Mouse (Mus musculus) spleen, adult 2 months (tissue): ENCODE results near the gene Acsl6. TPM values are rescaled to one million over a fixed set of nuclear protein-coding genes. Genes with fewer than 3 reads are reported as not detected.

Experiments
- DNase-seq, 2 experiments: peaks; one replicate each; pipeline versions ENCODE4 v3.0.0 to v3.0.0-alpha.2; 2012 to 2021; ENCODE audit warnings: low spot score in 2 of 2, low read depth in 1 of 2
- H3K27ac ChIP-seq: fragments of 200-500 bp; 2 replicates; pipeline ENCODE4 v1.5.1; 2012; ENCODE audit warnings: low read length, inconsistent platforms; ENCODE audit not compliant: insufficient read depth
- H3K27me3 ChIP-seq: fragments of 200-500 bp; 2 replicates; pipeline ENCODE4 v1.6.1; 2012; ENCODE audit warnings: mild to moderate bottlenecking, moderate library complexity, low read length, inconsistent platforms; ENCODE audit not compliant: control insufficient read depth, insufficient read depth
- H3K36me3 ChIP-seq: fragments of 200-500 bp; 2 replicates; pipeline ENCODE4 v1.6.1; 2012; ENCODE audit warnings: mild to moderate bottlenecking, low read length, inconsistent platforms; ENCODE audit not compliant: control insufficient read depth, insufficient read depth
- H3K4me1 ChIP-seq: fragments of 200-500 bp; 2 replicates; pipeline ENCODE4 v1.6.1; 2011; ENCODE audit warnings: inconsistent platforms; ENCODE audit not compliant: control insufficient read depth, insufficient read depth, insufficient read length
- H3K4me3 ChIP-seq: fragments of 200-500 bp; 2 replicates; pipeline ENCODE4 v1.5.1; 2011; ENCODE audit warnings: mild to moderate bottlenecking, inconsistent platforms; ENCODE audit not compliant: insufficient read depth, insufficient read length; ENCODE audit errors: extremely low read depth
- CTCF ChIP-seq: fragments of 200-500 bp; IDR thresholded peaks from 2 replicates; pipeline ENCODE4 v1.5.1; 2011; ENCODE audit warnings: mild to moderate bottlenecking, inconsistent platforms; ENCODE audit not compliant: insufficient read depth, insufficient read length, insufficient replicate concordance; ENCODE audit errors: extremely low read depth
- POLR2A ChIP-seq: fragments of 200-500 bp; IDR thresholded peaks from 2 replicates; pipeline ENCODE4 v1.6.1; 2011; ENCODE audit warnings: low read depth, low read length, inconsistent platforms
- WGBS: fragments of 180-500 bp; shearing (Covaris S2); methylation state at CpG from one replicate; pipeline ENCODE4 v1.1.7; 2018; 5-methylcytosine and 5-hydroxymethylcytosine counted together
- polyA plus RNA-seq: library from polyadenylated mRNA; depleted of rRNA; stranded (reverse); fragments of >200 nt; gene quantifications from 2 replicates; pipeline ENCODE4 v1.2.3, GENCODE M21; 2012

Acsl6 gene
- polyA plus RNA-seq, 1 experiment: 1.1 TPM

- Histone ChIP-seq H3K36me3 (no peaks in the 10 kb centered on the region), H3K4me3 (no peak overlapping the region), H3K27ac (no peak overlapping the region), H3K27me3 (no peaks in the 10 kb centered on the region), H3K4me1 (no peaks in the 10 kb centered on the region)
- WGBS: 41% methylated on average over 4 of the region's 4 CpGs
- TF ChIP-seq CTCF (no peak), POLR2A (no peak)
- DNase-seq: no peak
Measured at GRCm38 (mm10) chr11:54343703-54344102, 40.1 kb downstream of the Acsl6 start.

- no peak overlapping the region for H3K4me3 ChIP-seq
- no peaks in the 10 kb centered on the region for H3K4me1 ChIP-seq
- no peak for TF ChIP-seq CTCF
- TF ChIP-seq POLR2A: no peak
- no peak overlapping the region for H3K27ac ChIP-seq
- H3K36me3 ChIP-seq: no peaks in the 10 kb centered on the region
- no peak for DNase-seq
- 43% methylated on average over 5 of the region's 5 CpGs for WGBS
- no peaks in the 10 kb centered on the region for H3K27me3 ChIP-seq
Measured at GRCm38 (mm10) chr11:54351704-54352103, 48.1 kb downstream of the Acsl6 start.

DNA sequence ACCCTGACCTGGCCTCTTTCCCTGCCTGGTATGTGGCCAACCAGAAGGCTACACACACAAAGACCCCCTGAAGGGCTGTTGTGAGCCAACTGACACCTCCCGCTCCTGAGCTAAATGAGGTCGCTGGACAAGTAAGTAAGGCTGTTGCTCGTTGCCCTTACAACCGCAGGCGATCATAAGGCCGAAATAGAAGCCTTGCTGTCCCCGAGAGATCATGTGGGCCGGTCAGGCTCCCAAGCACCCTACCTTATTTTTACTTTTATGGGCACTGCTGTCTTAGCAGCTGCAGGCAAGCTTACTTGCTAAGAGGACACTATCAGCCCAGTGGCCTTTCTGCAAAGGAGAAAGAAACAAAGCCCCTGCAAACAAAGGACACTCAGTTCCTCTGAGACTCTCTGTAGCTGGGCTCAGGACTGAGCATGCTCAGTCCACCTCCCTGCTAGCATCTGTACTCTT, 49.6 kb downstream of the Acsl6 start:
- H3K36me3 ChIP-seq: no peaks in the 10 kb centered on the region
- no peaks in the 10 kb centered on the region for H3K4me1 ChIP-seq
- TF ChIP-seq CTCF (no peak), POLR2A (no peak)
- DNase-seq: no peak
- H3K27ac ChIP-seq: no peak overlapping the region
- no peak overlapping the region for H3K4me3 ChIP-seq
- 91% methylated on average over 8 of the region's 8 CpGs for WGBS
- no peaks in the 10 kb centered on the region for H3K27me3 ChIP-seq

DNA sequence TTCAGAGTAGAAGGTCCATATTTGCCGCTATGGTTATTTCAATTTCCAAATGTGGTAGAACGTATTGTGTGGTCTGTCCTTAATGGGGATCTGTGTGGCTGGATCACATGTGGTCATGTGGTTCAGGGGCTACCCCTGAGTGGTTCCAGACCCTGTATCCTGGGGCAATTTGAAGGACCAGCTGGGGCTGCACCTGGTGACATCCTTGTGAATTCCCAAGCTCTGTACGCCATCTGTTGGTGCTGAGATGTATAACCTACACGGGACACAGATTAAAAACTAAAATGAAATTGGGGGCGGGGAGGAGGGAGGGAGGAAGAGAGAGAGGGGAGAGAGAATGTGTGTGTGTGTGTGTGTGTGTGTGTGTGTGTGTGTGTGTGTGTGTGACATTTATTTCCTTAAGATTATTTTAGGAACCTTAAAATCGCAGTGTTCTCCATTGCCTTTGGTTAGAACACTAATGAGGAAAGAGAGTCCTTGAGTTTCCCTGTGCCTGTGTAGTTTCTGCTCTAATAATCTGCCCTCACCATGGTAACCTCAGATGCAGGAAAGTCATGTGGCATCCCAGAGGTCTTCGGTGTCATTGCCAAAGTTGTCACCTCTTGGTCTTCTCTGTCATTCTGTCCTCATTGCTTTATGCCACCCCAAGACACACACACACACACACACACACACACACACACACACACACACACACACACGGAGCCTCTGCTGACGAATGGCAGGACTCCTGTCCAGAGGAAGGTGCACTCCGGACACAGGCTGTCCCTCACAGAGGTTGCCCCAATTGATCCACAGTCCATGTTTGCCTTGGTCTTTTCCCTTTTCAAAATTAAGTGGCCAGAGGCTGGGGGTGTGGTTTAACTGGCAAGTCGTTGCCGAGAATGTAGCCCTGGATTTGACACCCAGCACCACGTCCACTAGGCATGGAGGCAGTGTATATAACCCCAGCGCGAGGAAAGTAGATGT, 51.3 kb downstream of the Acsl6 start:
- H3K36me3 ChIP-seq: no peaks in the 10 kb centered on the region
- TF ChIP-seq CTCF: no peak
- no peak for TF ChIP-seq POLR2A
- H3K27me3 ChIP-seq: no peaks in the 10 kb centered on the region
- no peak overlapping the region for H3K27ac ChIP-seq
- H3K4me3 ChIP-seq: no peak overlapping the region
- DNase-seq: no peak
- 51% methylated on average over 15 of the region's 15 CpGs for WGBS
- no peaks in the 10 kb centered on the region for H3K4me1 ChIP-seq

- no peaks in the 10 kb centered on the region for H3K36me3 ChIP-seq
- no peaks in the 10 kb centered on the region for H3K27me3 ChIP-seq
- no peak overlapping the region for H3K4me3 ChIP-seq
- TF ChIP-seq POLR2A (no peak), CTCF (no peak)
- H3K4me1 ChIP-seq: no peaks in the 10 kb centered on the region
- 72% methylated on average over 7 of the region's 7 CpGs for WGBS
- H3K27ac ChIP-seq: no peak overlapping the region
- no peak for DNase-seq
Measured at GRCm38 (mm10) chr11:54355564-54355955, 52.0 kb downstream of the Acsl6 start.

DNA sequence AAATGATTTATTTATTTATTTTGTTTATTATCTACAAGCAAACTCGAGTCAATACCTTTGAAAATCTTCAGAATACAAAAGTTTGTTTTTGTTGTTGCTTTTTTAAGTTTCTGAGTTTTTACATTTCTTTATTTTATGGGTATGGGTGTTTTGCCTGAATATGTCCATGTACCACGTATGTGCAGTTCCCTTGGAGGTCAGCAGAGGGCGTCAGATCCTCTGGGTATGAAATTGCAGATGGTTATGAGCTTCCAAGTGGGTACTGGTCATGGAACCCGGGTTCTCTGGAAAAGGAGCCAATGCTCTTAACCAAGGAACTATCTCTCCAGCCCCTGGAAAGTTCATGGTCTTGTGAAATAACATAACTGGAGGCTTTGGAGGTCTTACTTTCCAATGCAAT, 53.1 kb downstream of the Acsl6 start:
- no peak overlapping the region for H3K27ac ChIP-seq
- H3K4me1 ChIP-seq: no peaks in the 10 kb centered on the region
- H3K27me3 ChIP-seq: no peaks in the 10 kb centered on the region
- DNase-seq: peak; percentile 17 to 32
- no peaks in the 10 kb centered on the region for H3K36me3 ChIP-seq
- WGBS: 54% methylated on average over 4 of the region's 4 CpGs
- TF ChIP-seq POLR2A (no peak), CTCF (peak; percentile 40; the same call in 1 of the 2 replicates)
- H3K4me3 ChIP-seq: no peak overlapping the region

DNA sequence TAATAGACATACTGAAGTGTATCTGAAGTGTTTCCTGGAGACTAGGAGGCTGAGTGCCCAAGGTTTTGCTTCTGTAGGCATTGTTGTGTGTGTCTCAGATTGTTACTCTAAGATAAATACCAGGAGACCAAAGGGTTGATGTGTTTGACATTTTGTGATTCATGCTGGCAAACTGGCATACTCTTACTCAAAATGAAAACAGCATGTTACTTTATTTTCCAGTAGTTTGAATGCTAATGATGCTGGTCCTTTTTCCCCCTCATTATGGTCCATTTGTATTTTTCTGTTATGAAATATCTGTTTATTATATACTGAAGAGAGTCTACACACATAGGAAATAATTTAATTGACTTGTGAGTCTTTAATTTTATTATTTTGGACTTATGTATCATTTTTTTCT, 69.0 kb downstream of the Acsl6 start:
- Histone ChIP-seq H3K4me3 (no peak overlapping the region), H3K4me1 (no peaks in the 10 kb centered on the region), H3K36me3 (no peaks in the 10 kb centered on the region), H3K27ac (no peak overlapping the region), H3K27me3 (no peaks in the 10 kb centered on the region)
- TF ChIP-seq POLR2A (no peak), CTCF (no peak)
- no peak for DNase-seq
